Mouse (Mus musculus) megakaryocyte, embryonic 14.5 days (primary cell): ENCODE results near the gene Ick. TPM values are rescaled to one million over a fixed set of nuclear protein-coding genes. Genes with fewer than 3 reads are reported as not detected.
"Not testable (repeated sequence)": the region's sequence is repeated elsewhere in the genome, so short reads cannot be mapped to it uniquely, and the experiment has no call there.

ENCODE experiments used
- H3K27me3 ChIP-seq: replicated peaks from 2 replicates; pipeline ENCODE3; 2012; ENCODE audit warnings: inconsistent platforms
- H3K36me3 ChIP-seq: replicated peaks from 2 replicates; pipeline ENCODE3; 2012; ENCODE audit warnings: low read length, inconsistent platforms, mixed read lengths
- H3K4me1 ChIP-seq: 2 replicates; pipeline ENCODE4 v1.6.1; 2012; ENCODE audit warnings: inconsistent platforms
- H3K4me3 ChIP-seq: replicated peaks from 2 replicates; pipeline ENCODE3; 2012; ENCODE audit warnings: moderate library complexity, mild to moderate bottlenecking, inconsistent platforms
- H3K9me3 ChIP-seq: 2 replicates; pipeline ENCODE4 v1.6.1; 2012; ENCODE audit warnings: inconsistent platforms
- FLI1 ChIP-seq: IDR thresholded peaks from 2 replicates; pipeline ENCODE4 v1.6.1; 2012; ENCODE audit warnings: low read length, inconsistent platforms, mixed read lengths
- GATA1 ChIP-seq: IDR thresholded peaks from 3 replicates; pipeline ENCODE4 v1.6.1; 2012; ENCODE audit warnings: mixed read lengths, low read length, inconsistent platforms, borderline replicate concordance
- polyA plus RNA-seq: library from polyadenylated mRNA; stranded (reverse); fragments of >175 nt; gene quantifications from 2 replicates; pipeline ENCODE4 v1.2.3, GENCODE M21; 2012; ENCODE audit warnings: low replicate concordance; ENCODE audit not compliant: insufficient read depth

Ick gene
- polyA plus RNA-seq, 1 experiment, result 23.0 TPM

- Histone ChIP-seq H3K4me3 (no peak overlapping the region), H3K36me3 (peaks cover 89% of the 10 kb centered on the region), H3K4me1 (peaks cover 51% of the 10 kb centered on the region), H3K9me3 (no peaks in the 10 kb centered on the region), H3K27me3 (no peaks in the 10 kb centered on the region)
- TF ChIP-seq GATA1 (no peak), FLI1 (no peak)
These were observed 26.7 kb downstream of the Ick start for GRCm38 (mm10) chr9:78135658-78136057.

- peaks cover 44% of the 10 kb centered on the region for H3K4me1 ChIP-seq
- no peak overlapping the region for H3K4me3 ChIP-seq
- peaks cover 9% of the 10 kb centered on the region for H3K9me3 ChIP-seq
- TF ChIP-seq GATA1, result no peak
- TF ChIP-seq FLI1, result no peak
- peaks cover 86% of the 10 kb centered on the region for H3K36me3 ChIP-seq
- no peaks in the 10 kb centered on the region for H3K27me3 ChIP-seq
These were observed 29.2 kb downstream of the Ick start for GRCm38 (mm10) chr9:78138044-78138676.

- peaks cover 89% of the 10 kb centered on the region for H3K36me3 ChIP-seq
- H3K9me3 ChIP-seq, result peaks cover 9% of the 10 kb centered on the region
- TF ChIP-seq GATA1, result no peak
- TF ChIP-seq FLI1, result no peak
These were observed 30.5 kb downstream of the Ick start for GRCm38 (mm10) chr9:78139463-78139862.

DNA sequence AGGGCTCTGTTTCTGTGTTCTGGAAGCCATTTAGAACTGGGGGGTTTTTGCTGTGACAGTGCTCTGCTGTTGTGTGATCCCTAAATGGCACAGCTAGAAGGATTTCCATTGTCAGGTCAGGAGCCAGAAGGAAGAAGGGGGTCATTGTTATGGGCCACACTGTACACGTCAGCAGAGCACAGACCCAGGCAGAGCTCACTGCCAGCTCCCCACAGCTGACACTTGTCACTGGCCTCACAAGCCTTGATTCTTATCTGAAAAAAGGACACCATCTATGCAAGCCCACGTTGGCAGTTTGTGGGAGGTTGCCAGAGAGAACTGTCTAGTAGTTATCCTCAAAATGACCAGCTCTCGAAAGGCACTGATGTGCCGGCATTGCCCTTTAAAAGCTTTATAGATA lies 37.1 kb downstream of the Ick start:
- Histone ChIP-seq H3K9me3 (peaks cover 9% of the 10 kb centered on the region), H3K4me1 (peaks cover 9% of the 10 kb centered on the region), H3K27me3 (no peaks in the 10 kb centered on the region), H3K4me3 (no peak overlapping the region), H3K36me3 (peaks cover 76% of the 10 kb centered on the region)
- TF ChIP-seq GATA1, result no peak
- no peak for TF ChIP-seq FLI1

More at GRCm38 (mm10) chr9:78139463-78139862, 30.5 kb downstream of the Ick start:
- no peaks in the 10 kb centered on the region for H3K27me3 ChIP-seq
- H3K4me3 ChIP-seq, result no peak overlapping the region
- peaks cover 34% of the 10 kb centered on the region for H3K4me1 ChIP-seq

DNA sequence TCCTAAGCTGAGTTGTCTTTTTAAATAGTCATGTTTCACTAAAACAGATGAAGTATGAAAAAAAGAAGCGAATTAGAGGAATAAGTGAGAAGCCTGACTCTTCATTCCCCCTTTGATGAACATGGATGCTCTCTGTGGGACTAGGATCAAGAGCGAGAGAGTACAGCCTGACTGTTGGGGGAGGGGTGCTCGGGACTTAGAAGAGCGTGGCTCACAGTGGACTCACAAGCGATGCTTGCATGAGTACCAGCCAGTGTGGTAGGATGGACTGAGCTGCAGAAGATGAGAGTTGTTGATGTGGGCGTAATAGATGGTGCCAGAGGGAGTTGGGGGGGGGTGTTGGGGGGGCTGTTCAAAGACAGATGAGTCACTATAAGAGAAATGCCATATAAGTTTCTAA lies 37.6 kb downstream of the Ick start:
- H3K4me1 ChIP-seq, result peaks cover 9% of the 10 kb centered on the region
- TF ChIP-seq FLI1 (no peak), GATA1 (no peak)
- peaks cover 7% of the 10 kb centered on the region for H3K9me3 ChIP-seq
- no peaks in the 10 kb centered on the region for H3K27me3 ChIP-seq
- H3K36me3 ChIP-seq, result peaks cover 76% of the 10 kb centered on the region
- H3K4me3 ChIP-seq, result no peak overlapping the region

DNA sequence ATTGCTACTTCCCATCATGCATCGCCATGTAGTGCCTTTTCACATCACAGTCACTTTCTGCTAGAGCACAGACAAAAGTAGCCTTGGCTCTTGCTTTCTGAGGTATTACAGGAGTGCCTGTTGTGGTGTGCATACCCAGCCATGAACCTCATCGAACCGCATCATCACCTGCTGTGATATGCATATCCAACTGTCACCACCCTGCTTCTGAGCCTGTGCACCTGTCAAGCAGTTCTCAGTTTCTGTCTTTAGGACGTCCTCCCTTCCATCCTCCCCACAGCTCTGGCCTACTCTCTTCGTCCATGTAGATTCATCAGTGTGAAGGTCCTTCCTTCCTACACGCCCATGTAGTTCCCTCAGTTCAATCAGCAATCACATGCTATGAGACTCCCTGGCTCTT lies 39.2 kb downstream of the Ick start:
- TF ChIP-seq FLI1 (no peak), GATA1 (no peak)
- Histone ChIP-seq H3K4me3 (no peak overlapping the region), H3K9me3 (no peaks in the 10 kb centered on the region), H3K36me3 (peaks cover 74% of the 10 kb centered on the region), H3K4me1 (peaks cover 9% of the 10 kb centered on the region), H3K27me3 (no peaks in the 10 kb centered on the region)

DNA sequence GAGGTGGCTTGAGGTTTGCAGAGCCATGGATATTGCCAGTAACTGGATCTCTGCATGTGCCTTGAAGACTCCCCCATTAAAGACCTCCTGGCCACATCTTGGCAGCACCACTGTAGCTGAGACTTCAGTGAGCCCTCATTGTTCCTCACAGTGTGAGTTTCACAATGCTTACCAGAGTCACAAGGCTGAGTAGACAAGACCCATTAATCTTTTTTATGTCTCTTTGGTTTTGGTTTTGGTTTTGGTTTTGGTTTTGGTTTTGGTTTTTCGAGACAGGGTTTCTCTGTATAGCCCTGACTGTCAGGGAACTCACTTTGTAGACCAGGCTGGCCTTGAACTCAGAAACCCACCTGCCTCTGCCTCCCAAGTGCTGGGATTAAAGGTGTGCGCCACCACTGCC lies 40.8 kb downstream of the Ick start:
- H3K27me3 ChIP-seq, H3K9me3 ChIP-seq, H3K4me3 ChIP-seq: not testable (repeated sequence)
- H3K36me3 ChIP-seq, result peaks cover 70% of the 10 kb centered on the region
- peaks cover 20% of the 10 kb centered on the region for H3K4me1 ChIP-seq

GRCm38 (mm10) chr9:78154211-78154977 lies 45.4 kb downstream of the Ick start:
- Histone ChIP-seq H3K9me3 (no peaks in the 10 kb centered on the region), H3K36me3 (peaks cover 83% of the 10 kb centered on the region), H3K27me3 (no peaks in the 10 kb centered on the region), H3K4me3 (no peak overlapping the region), H3K4me1 (peaks cover 14% of the 10 kb centered on the region; the same call in 1 of the 2 replicates)
- TF ChIP-seq FLI1 (no peak), GATA1 (no peak)

DNA sequence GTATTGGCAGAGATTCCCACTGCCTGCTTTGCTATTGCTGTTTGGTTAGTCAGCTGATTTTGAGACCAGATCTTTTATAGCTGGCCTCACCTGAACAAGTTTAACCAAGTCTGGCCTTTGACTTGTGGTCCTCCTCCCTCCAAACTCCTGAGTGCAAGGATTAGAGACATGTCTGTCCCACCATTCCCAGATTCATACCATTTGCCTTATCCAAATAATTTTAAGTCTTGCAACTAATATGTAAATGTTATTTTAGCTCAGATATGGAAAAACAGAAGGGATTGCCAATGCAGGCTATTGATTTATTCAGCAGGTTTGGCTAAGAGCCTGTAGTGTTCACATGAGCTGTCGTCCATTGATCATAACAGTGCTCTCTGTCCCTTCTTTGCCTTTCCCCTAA lies 48.2 kb downstream of the Ick start:
- Histone ChIP-seq H3K9me3 (no peaks in the 10 kb centered on the region), H3K27me3 (no peaks in the 10 kb centered on the region), H3K4me1 (peaks cover 28% of the 10 kb centered on the region), H3K4me3 (no peak overlapping the region), H3K36me3 (peaks cover 89% of the 10 kb centered on the region)
- TF ChIP-seq GATA1, result no peak
- TF ChIP-seq FLI1, result no peak

DNA sequence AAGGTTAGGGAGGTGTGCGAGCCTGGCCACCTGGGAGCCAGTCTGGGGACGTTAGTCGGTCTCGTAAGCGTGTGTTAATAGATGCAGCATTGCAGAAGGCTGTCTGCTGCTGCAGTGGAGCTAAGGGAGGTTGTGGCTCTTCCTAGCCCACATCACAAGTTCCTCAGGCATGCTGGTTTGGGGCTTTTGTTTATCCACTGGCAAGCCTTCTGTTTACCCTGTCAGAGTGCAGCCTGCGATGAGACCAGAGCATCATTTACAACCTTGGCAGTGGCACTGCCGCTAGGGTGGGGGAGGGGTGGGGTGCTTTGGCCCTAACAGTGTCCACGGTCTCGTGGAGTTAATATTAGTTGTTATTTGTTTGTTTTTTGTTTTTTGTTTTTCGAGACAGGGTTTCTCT lies 54.3 kb downstream of the Ick start:
- peaks cover 58% of the 10 kb centered on the region for H3K4me1 ChIP-seq
- no peaks in the 10 kb centered on the region for H3K27me3 ChIP-seq
- H3K36me3 ChIP-seq, result peaks cover 83% of the 10 kb centered on the region
- H3K9me3 ChIP-seq, result no peaks in the 10 kb centered on the region
- no peak overlapping the region for H3K4me3 ChIP-seq
- TF ChIP-seq FLI1 (no peak), GATA1 (no peak)

DNA sequence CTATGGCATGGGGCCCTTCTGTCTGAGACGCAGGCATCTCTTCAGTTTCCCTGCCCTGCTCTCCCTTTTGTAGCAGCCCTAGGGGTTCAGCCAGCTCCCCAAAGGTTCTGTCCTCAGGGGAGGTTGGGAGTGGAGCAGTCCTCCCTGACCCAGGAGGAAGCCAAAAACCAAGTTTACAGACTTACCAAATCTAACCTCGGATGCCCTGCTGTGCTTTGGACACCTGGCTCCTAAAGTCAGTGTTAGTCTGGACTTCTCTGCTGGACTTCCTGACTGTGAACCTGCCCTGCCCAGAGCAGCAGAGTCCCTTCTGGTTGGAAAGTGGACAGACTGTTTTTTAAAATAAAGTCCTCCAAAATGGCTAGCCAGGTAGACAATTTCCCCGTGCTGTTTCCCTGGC lies 55.7 kb downstream of the Ick start:
- no peaks in the 10 kb centered on the region for H3K27me3 ChIP-seq
- no peak overlapping the region for H3K4me3 ChIP-seq
- TF ChIP-seq FLI1 (no peak), GATA1 (no peak)
- peaks cover 64% of the 10 kb centered on the region for H3K4me1 ChIP-seq
- H3K36me3 ChIP-seq, result peaks cover 81% of the 10 kb centered on the region
- H3K9me3 ChIP-seq, result no peaks in the 10 kb centered on the region
